Mouse (Mus musculus): ENCODE results near the gene Pex10.

GRCm38 (mm10) chr4:155050116-155050515 lies 16.7 kb upstream of the Pex10 start:
- no peak for TF ChIP-seq GATA1 (IDR thresholded peaks at IDR 0.05; ENCODE audit: borderline replicate concordance, low read length)
- no peak for TF ChIP-seq FLI1 (IDR thresholded peaks at IDR 0.05; ENCODE audit: low read length)
